Mouse (Mus musculus) forebrain, embryonic 15.5 days (tissue): Measurements from ENCODE around the gene Atg9a. TPM values are rescaled to one million over a fixed set of nuclear protein-coding genes. Genes with fewer than 3 reads are reported as not detected.
A peak's percentile ranks its signal among the peaks of the same experiment; 100 is the strongest.

Experiments used
- ATAC-seq: fragments of 200-750 bp; cut with Nextera tagmentation; replicated peaks from 2 replicates; pipeline ENCODE4 v1.8.0; 2017; ENCODE audit warnings: mild to moderate bottlenecking, moderate TSS enrichment, moderate library complexity
- H3K27ac ChIP-seq: fragments of 300-500 bp; sonication (generic); replicated peaks from 2 replicates; pipeline ENCODE4 v1.5.1; 2015; ENCODE audit warnings: mild to moderate bottlenecking, inconsistent platforms
- H3K27me3 ChIP-seq: fragments of 300-500 bp; sonication (generic); 2 replicates; pipeline ENCODE4 v1.6.1; 2015; ENCODE audit warnings: inconsistent platforms
- H3K36me3 ChIP-seq: fragments of 300-500 bp; sonication (generic); 2 replicates; pipeline ENCODE4 v1.6.1; 2015; ENCODE audit warnings: mild to moderate bottlenecking, inconsistent platforms
- H3K4me1 ChIP-seq: fragments of 300-500 bp; sonication (generic); 2 replicates; pipeline ENCODE4 v1.6.1; 2015; ENCODE audit warnings: inconsistent platforms
- H3K4me2 ChIP-seq: fragments of 300-500 bp; sonication (generic); replicated peaks from 2 replicates; pipeline ENCODE4 v1.6.1; 2015; ENCODE audit warnings: mild to moderate bottlenecking, inconsistent platforms
- H3K4me3 ChIP-seq: fragments of 300-500 bp; sonication (generic); 2 replicates; pipeline ENCODE4 v1.5.1; 2015; ENCODE audit warnings: mild to moderate bottlenecking, inconsistent platforms
- H3K9ac ChIP-seq: fragments of 300-500 bp; sonication (generic); replicated peaks from 2 replicates; pipeline ENCODE4 v1.6.1; 2015; ENCODE audit warnings: mild to moderate bottlenecking, inconsistent platforms
- H3K9me3 ChIP-seq: fragments of 300-500 bp; sonication (generic); 2 replicates; pipeline ENCODE4 v1.6.1; 2016; ENCODE audit warnings: inconsistent platforms
- WGBS: fragments of 180-500 bp; shearing (Covaris S2); methylation state at CpG from one replicate; pipeline ENCODE4 v1.1.7; 2015; ENCODE audit warnings: mixed read lengths; 5-methylcytosine and 5-hydroxymethylcytosine counted together
- polyA plus RNA-seq: library from polyadenylated mRNA; unstranded; fragments of >200 nt; fragmentation: Nextera tagmentation; extraction: Ambion mirVana; gene quantifications from 2 replicates; pipeline ENCODE4 v1.2.1, GENCODE M21; 2015

Gene Atg9a
- polyA plus RNA-seq, 1 experiment from 2014 or later, result 40.4 TPM

GRCm38 (mm10) chr1:75185495-75185894 is 6.5 kb downstream of the Atg9a start:
- H3K4me3 ChIP-seq, result no peak overlapping the region
- no peaks in the 10 kb centered on the region for H3K27me3 ChIP-seq
- no peak for ATAC-seq
- no peaks in the 10 kb centered on the region for H3K9me3 ChIP-seq
- no peak overlapping the region for H3K9ac ChIP-seq
- H3K4me2 ChIP-seq, result no peak overlapping the region
- WGBS, result 93% methylated on average over 11 of the region's 11 CpGs
- H3K4me1 ChIP-seq, result peaks cover 10% of the 10 kb centered on the region
- H3K36me3 ChIP-seq, result peaks cover 63% of the 10 kb centered on the region
- H3K27ac ChIP-seq, result no peak overlapping the region

GRCm38 (mm10) chr1:75182160-75182559 is 9.8 kb downstream of the Atg9a start:
- WGBS, result 69% methylated on average over 4 of the region's 4 CpGs
- Histone ChIP-seq H3K27me3 (no peaks in the 10 kb centered on the region), H3K9ac (no peak overlapping the region), H3K4me2 (no peak overlapping the region), H3K36me3 (peaks cover 51% of the 10 kb centered on the region), H3K27ac (no peak overlapping the region), H3K4me1 (peaks cover 30% of the 10 kb centered on the region), H3K4me3 (no peak overlapping the region), H3K9me3 (no peaks in the 10 kb centered on the region)
- no peak for ATAC-seq

- 84% methylated on average over 4 of the region's 4 CpGs for WGBS
- H3K9me3 ChIP-seq, result no peaks in the 10 kb centered on the region
- H3K27ac ChIP-seq, result no peak overlapping the region
- no peak overlapping the region for H3K4me3 ChIP-seq
- peaks cover 30% of the 10 kb centered on the region for H3K4me1 ChIP-seq
- no peaks in the 10 kb centered on the region for H3K27me3 ChIP-seq
- peaks cover 47% of the 10 kb centered on the region for H3K36me3 ChIP-seq
- H3K4me2 ChIP-seq, result no peak overlapping the region
- no peak for ATAC-seq
- H3K9ac ChIP-seq, result no peak overlapping the region
Observed at GRCm38 (mm10) chr1:75181377-75181870, 10.6 kb downstream of the Atg9a start.

- 0 out of 2 replicates have a peak overlapping the region, but pooled peaks have one; percentile 71 for H3K27ac ChIP-seq
Observed at GRCm38 (mm10) chr1:75180741-75181140, 11.3 kb downstream of the Atg9a start.

GRCm38 (mm10) chr1:75180105-75180590 is 11.8 kb downstream of the Atg9a start, which contains the start of gene Abcb6:
Gene Abcb6, minus strand, starts transcription at chr1:75180392.
- H3K4me2 ChIP-seq, result peak within 1 kb of the TSS; percentile 99
- WGBS, result under 1% methylated on average over 31 of the region's 31 CpGs
- H3K27ac ChIP-seq, result peak within 1 kb of the TSS; percentile 71
- H3K36me3 ChIP-seq, result peaks cover 48% of the 10 kb centered on the region
- peak; percentile 94 for ATAC-seq
- H3K27me3 ChIP-seq, result no peaks in the 10 kb centered on the region
- peaks cover 30% of the 10 kb centered on the region for H3K4me1 ChIP-seq
- peak within 1 kb of the TSS; percentile 56 for H3K4me3 ChIP-seq
- no peaks in the 10 kb centered on the region for H3K9me3 ChIP-seq
- H3K9ac ChIP-seq, result peak within 1 kb of the TSS; percentile 59

More at GRCm38 (mm10) chr1:75180741-75181140, 11.3 kb downstream of the Atg9a start:
- peak; percentile 3; the same call in 1 of the 2 replicates for ATAC-seq
- Histone ChIP-seq H3K9ac (peak overlapping the region; percentile 22), H3K4me3 (peak overlapping the region; percentile 56), H3K4me2 (peak overlapping the region; percentile 99), H3K36me3 (peaks cover 48% of the 10 kb centered on the region), H3K4me1 (peaks cover 30% of the 10 kb centered on the region), H3K9me3 (no peaks in the 10 kb centered on the region), H3K27me3 (no peaks in the 10 kb centered on the region)
- 26% methylated on average over 7 of the region's 7 CpGs for WGBS

- Histone ChIP-seq H3K36me3 (peaks cover 47% of the 10 kb centered on the region), H3K4me1 (peaks cover 30% of the 10 kb centered on the region), H3K27ac (peak overlapping the region; percentile 71), H3K4me2 (peak overlapping the region; percentile 99), H3K9ac (peak overlapping the region; percentile 59), H3K27me3 (no peaks in the 10 kb centered on the region), H3K4me3 (peak overlapping the region; percentile 56), H3K9me3 (no peaks in the 10 kb centered on the region)
- peak; percentile 46 for ATAC-seq
- 5% methylated on average over 23 of the region's 23 CpGs for WGBS
Observed at GRCm38 (mm10) chr1:75179334-75180104, 12.5 kb downstream of the Atg9a start.

GRCm38 (mm10) chr1:75168472-75169464 is 23.2 kb downstream of the Atg9a start, which contains the start of gene Zfand2b:
Gene Zfand2b, plus strand, starts transcription at chr1:75168646.
- WGBS, result under 1% methylated on average over 59 of the region's 59 CpGs
- no peaks in the 10 kb centered on the region for H3K27me3 ChIP-seq
- peak; percentile 97 for ATAC-seq

GRCm38 (mm10) chr1:75168093-75168471 is 23.9 kb downstream of the Atg9a start:
- Histone ChIP-seq H3K27ac (peak overlapping the region; percentile 90), H3K9me3 (no peaks in the 10 kb centered on the region), H3K4me2 (peak overlapping the region; percentile 73), H3K36me3 (peaks cover 27% of the 10 kb centered on the region), H3K4me1 (peaks cover 15% of the 10 kb centered on the region), H3K4me3 (peak overlapping the region; percentile 74), H3K9ac (peak overlapping the region; percentile 66), H3K27me3 (no peaks in the 10 kb centered on the region)
- peak; percentile 42 for ATAC-seq
- WGBS, result 10% methylated on average over 7 of the region's 7 CpGs

More at GRCm38 (mm10) chr1:75168472-75169464, 23.2 kb downstream of the Atg9a start, which contains the start of gene Zfand2b:
- peak within 1 kb of the TSS; percentile 73 for H3K4me2 ChIP-seq
- peak within 1 kb of the TSS; percentile 66 for H3K9ac ChIP-seq
- peak within 1 kb of the TSS; percentile 74 for H3K4me3 ChIP-seq
- H3K4me1 ChIP-seq, result peaks cover 15% of the 10 kb centered on the region
- H3K9me3 ChIP-seq, result no peaks in the 10 kb centered on the region
- peak within 1 kb of the TSS; percentile 90 for H3K27ac ChIP-seq
- peaks cover 34% of the 10 kb centered on the region for H3K36me3 ChIP-seq

- H3K4me1 ChIP-seq, result no peaks in the 10 kb centered on the region
- H3K27ac ChIP-seq, result no peak overlapping the region
- 79% methylated on average over 4 of the region's 4 CpGs for WGBS
- no peak overlapping the region for H3K4me3 ChIP-seq
- H3K27me3 ChIP-seq, result no peaks in the 10 kb centered on the region
- no peak for ATAC-seq
- no peak overlapping the region for H3K9ac ChIP-seq
- H3K9me3 ChIP-seq, result no peaks in the 10 kb centered on the region
- H3K4me2 ChIP-seq, result no peak overlapping the region
- H3K36me3 ChIP-seq, result no peaks in the 10 kb centered on the region
Observed at GRCm38 (mm10) chr1:75160256-75160617, 31.8 kb downstream of the Atg9a start.

GRCm38 (mm10) chr1:75159540-75160255 is 32.3 kb downstream of the Atg9a start:
- Histone ChIP-seq H3K4me3 (no peak overlapping the region), H3K36me3 (no peaks in the 10 kb centered on the region), H3K9ac (no peak overlapping the region), H3K9me3 (no peaks in the 10 kb centered on the region), H3K27ac (no peak overlapping the region), H3K4me2 (no peak overlapping the region), H3K27me3 (no peaks in the 10 kb centered on the region), H3K4me1 (no peaks in the 10 kb centered on the region)
- 65% methylated on average over 5 of the region's 5 CpGs for WGBS
- no peak for ATAC-seq

GRCm38 (mm10) chr1:75158990-75159389 is 33.0 kb downstream of the Atg9a start:
- ATAC-seq, result no peak
- Histone ChIP-seq H3K27me3 (no peaks in the 10 kb centered on the region), H3K9me3 (no peaks in the 10 kb centered on the region), H3K4me3 (no peak overlapping the region), H3K9ac (no peak overlapping the region), H3K27ac (no peak overlapping the region), H3K36me3 (no peaks in the 10 kb centered on the region), H3K4me2 (no peak overlapping the region), H3K4me1 (no peaks in the 10 kb centered on the region)
